In genomic region chr17:27218916-27219315, GRCm38 (mm10) we compare ENCODE assay signal across 19 mouse cellular contexts. TPM values are rescaled to one million over a fixed set of nuclear protein-coding genes. Genes with fewer than 3 reads are reported as not detected.
"Had no signal": no experiment of that assay in that cellular context is flagged by ENCODE, and none has a peak within 500 bp of the region (broad histone marks: within the 10 kb centered on the region; RNA-seq: fewer than 3 reads in every experiment).

No protein-coding gene starts in this region.

- H3K27ac ChIP-seq: kidney, embryonic 15.5 days; limb, embryonic 12.5 days; limb, embryonic 15.5 days; liver, embryonic 14.5 days; macrophage; neural tube, embryonic 13.5 days had no signal

- H3K36me3 ChIP-seq: kidney, embryonic 15.5 days; limb, embryonic 12.5 days; limb, embryonic 15.5 days; neural tube, embryonic 13.5 days had no signal

- H3K9me3 ChIP-seq: kidney, embryonic 15.5 days; limb, embryonic 15.5 days; neural tube, embryonic 13.5 days had no signal

- H3K4me3 ChIP-seq: kidney, embryonic 15.5 days; limb, embryonic 12.5 days; limb, embryonic 15.5 days; myocyte; neural tube, embryonic 13.5 days had no signal

- H3K4me1 ChIP-seq: limb, embryonic 15.5 days had no signal

- H3K27me3 ChIP-seq: neural tube, embryonic 13.5 days had no signal

- H3K9ac ChIP-seq: kidney, embryonic 15.5 days; limb, embryonic 12.5 days; limb, embryonic 15.5 days; liver, embryonic 14.5 days; liver, postnatal 0 days; lung, embryonic 14.5 days; neural tube, embryonic 13.5 days had no signal

- H3K4me2 ChIP-seq: kidney, embryonic 15.5 days; limb, embryonic 12.5 days; limb, embryonic 15.5 days; liver, embryonic 11.5 days; lung, embryonic 14.5 days; neural tube, embryonic 13.5 days had no signal

- DNase-seq: kidney, adult 8-10 months; kidney, postnatal 10 days; kidney, postnatal 36 days; liver, postnatal 0 days; lung, embryonic 14.5 days; right cerebral cortex, postnatal 25 days; thymus, adult 18-20 months; thymus, postnatal 36 days had no signal

- ATAC-seq: liver, postnatal 0 days; lung, postnatal 0 days; midbrain, embryonic 16.5 days had no signal

RNA-seq across cellular contexts. Expression of gene Ip6k3, which starts 51.3 kb away (rescaled TPM):
- total RNA-seq: neutrophil, adult 5-6 weeks had no signal
- polyA plus RNA-seq: lung, embryonic 14.5 days; macrophage had no signal
